Mouse (Mus musculus) neural tube, embryonic 11.5 days (tissue): ENCODE data around the gene Sqstm1. TPM values are rescaled to one million over a fixed set of nuclear protein-coding genes. Genes with fewer than 3 reads are reported as not detected.

ENCODE experiments used
- microRNA-seq: library from miRNA; unstranded; fragments of <30 nt; microRNA quantifications from one replicate; pipeline ENCODE4, GENCODE M21; 2016
- polyA plus RNA-seq: library from polyadenylated mRNA; unstranded; fragments of >200 nt; fragmentation: Nextera tagmentation; extraction: Ambion mirVana; gene quantifications from 2 replicates; pipeline ENCODE4 v1.2.1, GENCODE M21; 2014

Sqstm1 gene
- polyA plus RNA-seq, 1 experiment from 2014 or later: 210 TPM

Small RNA genes lying within 50 kb of the gene (microRNA-seq; reads per million reads assigned to microRNA genes)
- gene Mir6919: not detected

Other genes with a start within 250 kb of the Sqstm1 start
- gene Rnf130, start 185.5 kb downstream of the Sqstm1 start, polyA plus RNA-seq: 79.0 and 80.0 TPM in 2 replicates
- gene Tbc1d9b, start 79.4 kb downstream of the Sqstm1 start, polyA plus RNA-seq: 33.1 and 34.7 TPM in 2 replicates
- 23.7 and 24.9 TPM in 2 replicates for gene Mrnip, start 36.4 kb downstream of the Sqstm1 start, polyA plus RNA-seq
- 23.2 and 25.1 TPM in 2 replicates for gene Mgat4b, start 63 bp upstream of the Sqstm1 start, polyA plus RNA-seq
- 0.64 and 1.2 TPM in 2 replicates for gene Ltc4s, start 27.8 kb upstream of the Sqstm1 start, polyA plus RNA-seq
- 10.7 and 11.1 TPM in 2 replicates for gene Maml1, start 81.5 kb upstream of the Sqstm1 start, polyA plus RNA-seq
- 240 and 252 TPM in 2 replicates for gene Canx, start 114.8 kb upstream of the Sqstm1 start, polyA plus RNA-seq
- not detected in 2 replicates for gene Cby3, start 143.6 kb upstream of the Sqstm1 start, polyA plus RNA-seq
- gene Hnrnph1, start 166.2 kb upstream of the Sqstm1 start, polyA plus RNA-seq: 840 and 876 TPM in 2 replicates
- gene Rufy1, start 220.3 kb upstream of the Sqstm1 start, polyA plus RNA-seq: 26.0 and 28.0 TPM in 2 replicates